In the genomic region with DNA sequence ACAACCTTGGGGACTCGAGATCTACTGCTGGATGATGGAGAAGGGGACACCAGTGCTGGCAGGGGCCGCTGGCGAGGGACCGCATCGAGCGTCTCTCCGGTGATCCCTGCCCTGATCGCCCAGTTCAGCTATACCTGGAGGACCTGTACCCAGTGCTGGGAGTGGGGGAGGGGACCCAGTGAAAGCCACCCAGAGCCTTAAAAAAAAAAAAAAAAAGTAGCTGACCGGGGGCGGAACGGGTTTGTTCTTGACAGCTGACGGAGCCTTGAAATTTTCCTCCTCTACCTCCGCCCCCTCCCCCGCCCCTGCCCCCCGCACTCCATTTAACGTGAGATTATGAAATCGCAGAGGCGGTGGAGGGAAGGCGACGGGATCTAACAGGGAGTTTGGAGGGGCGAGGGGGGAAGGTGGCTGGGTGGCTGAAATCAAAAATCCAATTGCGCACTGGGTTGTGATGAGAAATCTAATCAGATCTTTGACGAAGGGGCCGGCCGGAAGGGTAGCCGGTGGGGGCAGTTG, we compare ENCODE assay signal across 8 mouse cellular contexts.
A peak's percentile ranks its signal among the peaks of the same experiment; 100 is the strongest.
DNase-seq lines count a peak whose midpoint lies in the region; ATAC-seq lines count a peak whose summit lies in the region.

No protein-coding gene starts in this region.

- peak overlapping the region; percentile 62 for H3K4me3 ChIP-seq in heart, embryonic 13.5 days
- peak overlapping the region; percentile 50 for H3K4me3 ChIP-seq in embryonic facial prominence, embryonic 15.5 days (replicated peaks)
- H3K4me3 ChIP-seq in intestine, embryonic 14.5 days (ENCODE audit: low read depth, low read length): peak overlapping the region; percentile 51
- peak overlapping the region; percentile 53 for H3K4me3 ChIP-seq in limb, embryonic 13.5 days

- 1% methylated on average over 25 of the region's 26 CpGs for WGBS in heart, embryonic 13.5 days
- 1% methylated on average over 26 of the region's 26 CpGs for WGBS in embryonic facial prominence, embryonic 15.5 days
- WGBS in intestine, embryonic 14.5 days: under 1% methylated on average over 26 of the region's 26 CpGs
- WGBS in limb, embryonic 13.5 days: under 1% methylated on average over 26 of the region's 26 CpGs

- peak overlapping the region; percentile 73 for H3K9ac ChIP-seq in heart, embryonic 13.5 days
- peak overlapping the region; percentile 35; the same call in 1 of the 2 replicates for H3K9ac ChIP-seq in embryonic facial prominence, embryonic 15.5 days
- H3K9ac ChIP-seq in intestine, embryonic 14.5 days (ENCODE audit: low read length): peak overlapping the region; percentile 40
- peak overlapping the region; percentile 59 for H3K9ac ChIP-seq in limb, embryonic 13.5 days

- peak overlapping the region; percentile 94 for H3K4me2 ChIP-seq in heart, embryonic 13.5 days
- peak overlapping the region; percentile 86 for H3K4me2 ChIP-seq in embryonic facial prominence, embryonic 15.5 days (replicated peaks)
- H3K4me2 ChIP-seq in intestine, embryonic 14.5 days (ENCODE audit: low read length): peak overlapping the region; percentile 89
- peak overlapping the region; percentile 87 for H3K4me2 ChIP-seq in limb, embryonic 13.5 days (replicated peaks)

- DNase-seq in heart, postnatal 25 days (ENCODE audit: low spot score): no peak
- peak; percentile 52 for DNase-seq in adipocyte (ENCODE audit: low spot score)
- peak; percentile 76 for DNase-seq in intestine, embryonic 14.5 days (ENCODE audit: low spot score)
- DNase-seq in retina, postnatal 7 days (ENCODE audit: low read depth, low spot score): peak; percentile 23
- DNase-seq in thymus, postnatal 25 days: no peak

- H3K36me3 ChIP-seq in heart, embryonic 13.5 days: no peaks in the 10 kb centered on the region
- H3K36me3 ChIP-seq in embryonic facial prominence, embryonic 15.5 days: no peaks in the 10 kb centered on the region
- H3K36me3 ChIP-seq in intestine, embryonic 14.5 days (ENCODE audit: control insufficient read depth, insufficient read depth, low read length): no peaks in the 10 kb centered on the region
- no peaks in the 10 kb centered on the region for H3K36me3 ChIP-seq in limb, embryonic 13.5 days

- H3K27ac ChIP-seq in heart, embryonic 13.5 days (replicated peaks): no peak overlapping the region
- H3K27ac ChIP-seq in embryonic facial prominence, embryonic 15.5 days (replicated peaks): peak overlapping the region; percentile 83
- peak overlapping the region; percentile 67 for H3K27ac ChIP-seq in intestine, embryonic 14.5 days (ENCODE audit: low read depth)
- H3K27ac ChIP-seq in limb, embryonic 13.5 days: no peak overlapping the region; the same call in 1 of the 2 replicates

- intact Hi-C loops in heart, postnatal 25 days (cut with DNase I): no loop called here

- peaks cover 22% of the 10 kb centered on the region for H3K27me3 ChIP-seq in heart, embryonic 13.5 days (replicated peaks)
- peaks cover 14% of the 10 kb centered on the region for H3K27me3 ChIP-seq in embryonic facial prominence, embryonic 15.5 days
- H3K27me3 ChIP-seq in intestine, embryonic 14.5 days (replicated peaks; ENCODE audit: control insufficient read depth, insufficient read depth, low read length): peaks cover 5% of the 10 kb centered on the region; the same call in 1 of the 2 replicates
- peaks cover 24% of the 10 kb centered on the region for H3K27me3 ChIP-seq in limb, embryonic 13.5 days

- no peaks in the 10 kb centered on the region for H3K9me3 ChIP-seq in heart, embryonic 13.5 days
- H3K9me3 ChIP-seq in embryonic facial prominence, embryonic 15.5 days (replicated peaks): no peaks in the 10 kb centered on the region
- H3K9me3 ChIP-seq in intestine, embryonic 14.5 days (ENCODE audit: control insufficient read depth, low read length): no peaks in the 10 kb centered on the region
- H3K9me3 ChIP-seq in limb, embryonic 13.5 days: no peaks in the 10 kb centered on the region

- H3K4me1 ChIP-seq in heart, embryonic 13.5 days: peaks cover 8% of the 10 kb centered on the region; the same call in 1 of the 2 replicates
- H3K4me1 ChIP-seq in embryonic facial prominence, embryonic 15.5 days: no peaks in the 10 kb centered on the region
- no peaks in the 10 kb centered on the region for H3K4me1 ChIP-seq in intestine, embryonic 14.5 days (replicated peaks; ENCODE audit: control insufficient read depth, insufficient read depth, low read length)
- 0 out of 2 replicates have a peak, but pooled peaks cover 6% of the 10 kb centered on the region for H3K4me1 ChIP-seq in limb, embryonic 13.5 days

- ATAC-seq in heart, embryonic 13.5 days (ENCODE audit: extremely low read depth, insufficient number of reproducible peaks, low FRiP score, low TSS enrichment): no peak
- ATAC-seq in embryonic facial prominence, embryonic 15.5 days (ENCODE audit: insufficient number of reproducible peaks, low FRiP score, low TSS enrichment, low read depth): no peak
- ATAC-seq in intestine, embryonic 14.5 days (replicated peaks; ENCODE audit: low FRiP score, low TSS enrichment, low read depth): peak; percentile 65; the same call in 1 of the 2 replicates
- peak; percentile 69 for ATAC-seq in limb, embryonic 13.5 days (ENCODE audit: low FRiP score, low read depth)

Comparison
In these comparisons a context has a peak if more than half of its experiments do, and no peak if none do; other contexts are left out.
1. ATAC-seq: peak in intestine, embryonic 14.5 days (single experiment) and limb, embryonic 13.5 days (single experiment); none in heart, embryonic 13.5 days (single experiment) and embryonic facial prominence, embryonic 15.5 days (single experiment).
2. H3K27ac ChIP-seq: peak in embryonic facial prominence, embryonic 15.5 days (single experiment) and intestine, embryonic 14.5 days (single experiment); none in heart, embryonic 13.5 days (single experiment) and limb, embryonic 13.5 days (single experiment).
3. DNase-seq: peak in adipocyte (single experiment), intestine, embryonic 14.5 days (single experiment) and retina, postnatal 7 days (single experiment); none in heart, postnatal 25 days (single experiment) and thymus, postnatal 25 days (single experiment).
4. Peak in every context shown above with its lines, with median percentiles within 50 percentile points of each other: H3K4me2 ChIP-seq, H3K4me3 ChIP-seq and H3K9ac ChIP-seq.